Mouse (Mus musculus) limb, embryonic 12.5 days (tissue): ENCODE results near the gene Tmem158. TPM values are rescaled to one million over a fixed set of nuclear protein-coding genes. Genes with fewer than 3 reads are reported as not detected.

Experiments
- ATAC-seq: fragments of 200-750 bp; cut with Nextera tagmentation; 2 replicates; pipeline ENCODE4 v1.8.0; 2017; ENCODE audit warnings: low read depth, moderate TSS enrichment; ENCODE audit not compliant: insufficient number of reproducible peaks, insufficient read depth, low FRiP score, low TSS enrichment
- H3K27ac ChIP-seq: fragments of 300-500 bp; sonication (generic); 2 replicates; pipeline ENCODE4 v1.5.1; 2016; ENCODE audit warnings: mild to moderate bottlenecking, moderate library complexity
- H3K27me3 ChIP-seq: fragments of 300-500 bp; sonication (generic); 2 replicates; pipeline ENCODE4 v1.6.1; 2016; ENCODE audit warnings: mild to moderate bottlenecking, moderate library complexity
- H3K36me3 ChIP-seq: fragments of 300-500 bp; sonication (generic); 2 replicates; pipeline ENCODE4 v1.6.1; 2016; ENCODE audit warnings: mild to moderate bottlenecking, moderate library complexity
- H3K4me1 ChIP-seq: fragments of 300-500 bp; sonication (generic); replicated peaks from 2 replicates; pipeline ENCODE4 v1.6.1; 2016
- H3K4me2 ChIP-seq: fragments of 300-500 bp; sonication (generic); 2 replicates; pipeline ENCODE4 v1.6.1; 2016; ENCODE audit warnings: mild to moderate bottlenecking, moderate library complexity
- H3K4me3 ChIP-seq: fragments of 300-500 bp; sonication (generic); replicated peaks from 2 replicates; pipeline ENCODE4 v1.5.1; 2016; ENCODE audit warnings: mild to moderate bottlenecking
- H3K9ac ChIP-seq: fragments of 300-500 bp; sonication (generic); replicated peaks from 2 replicates; pipeline ENCODE4 v1.6.1; 2016; ENCODE audit warnings: mild to moderate bottlenecking, moderate library complexity
- H3K9me3 ChIP-seq: fragments of 300-500 bp; sonication (generic); 2 replicates; pipeline ENCODE4 v1.6.1; 2016; ENCODE audit warnings: mild to moderate bottlenecking, moderate library complexity
- WGBS: fragments of 180-500 bp; shearing (Covaris S2); methylation state at CpG from one replicate; pipeline ENCODE4 v1.1.7; 2016; 5-methylcytosine and 5-hydroxymethylcytosine counted together
- polyA plus RNA-seq: library from polyadenylated mRNA; unstranded; fragments of >200 nt; fragmentation: Nextera tagmentation; extraction: Ambion mirVana; gene quantifications from 2 replicates; pipeline ENCODE4 v1.2.1, GENCODE M21; 2016

The Tmem158 gene
- polyA plus RNA-seq, 1 experiment from 2014 or later = 15.3 TPM

DNA sequence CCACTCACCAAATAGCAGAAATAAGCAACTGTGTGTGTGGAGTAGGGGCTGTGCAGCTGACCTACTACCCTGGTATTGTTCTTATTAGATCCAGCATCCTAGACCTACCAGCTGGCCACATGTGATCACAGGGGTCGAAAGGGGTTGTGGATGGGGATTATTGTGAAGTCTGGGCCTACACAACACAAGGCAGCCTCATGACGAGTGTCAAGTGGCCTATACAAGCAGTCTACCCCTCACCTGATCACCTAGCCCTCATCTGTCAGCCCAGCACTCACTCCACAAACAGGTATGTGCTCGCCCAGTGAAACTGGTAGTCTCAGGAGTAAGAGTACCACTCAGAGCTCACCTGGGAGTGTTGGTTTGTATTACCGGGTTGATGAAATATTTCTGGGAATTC, 15.4 kb downstream of the Tmem158 start:
- Histone ChIP-seq H3K4me1 (no peaks in the 10 kb centered on the region), H3K4me2 (no peak overlapping the region), H3K27ac (no peak overlapping the region), H3K9ac (no peak overlapping the region), H3K4me3 (no peak overlapping the region), H3K36me3 (no peaks in the 10 kb centered on the region), H3K9me3 (no peaks in the 10 kb centered on the region), H3K27me3 (no peaks in the 10 kb centered on the region)
- 77% methylated on average over 4 of the region's 4 CpGs for WGBS
- no peak for ATAC-seq

DNA sequence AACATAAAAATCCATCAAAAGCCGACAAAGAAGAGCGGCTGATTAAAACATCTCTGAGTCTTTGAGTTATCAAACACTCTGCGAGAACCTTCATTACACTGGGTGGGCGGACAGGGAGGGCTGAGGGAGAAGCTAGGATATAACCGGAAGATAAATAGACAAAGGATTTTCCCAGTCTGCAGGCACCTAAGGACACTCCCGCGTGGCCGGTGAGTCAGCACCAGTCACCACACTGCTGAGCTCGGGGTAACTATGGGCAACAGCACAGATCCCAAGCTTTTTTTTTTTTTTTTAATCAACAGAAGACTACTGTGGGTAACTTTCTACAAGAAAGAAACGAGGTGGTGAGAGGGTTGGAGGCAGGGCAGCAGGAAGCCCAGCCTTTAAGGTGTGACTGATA, 16.6 kb downstream of the Tmem158 start:
- Histone ChIP-seq H3K27me3 (no peaks in the 10 kb centered on the region), H3K9me3 (no peaks in the 10 kb centered on the region), H3K9ac (no peak overlapping the region), H3K4me2 (no peak overlapping the region), H3K36me3 (no peaks in the 10 kb centered on the region), H3K27ac (no peak overlapping the region), H3K4me1 (no peaks in the 10 kb centered on the region), H3K4me3 (no peak overlapping the region)
- ATAC-seq = no peak
- WGBS = 74% methylated on average over 10 of the region's 10 CpGs

DNA sequence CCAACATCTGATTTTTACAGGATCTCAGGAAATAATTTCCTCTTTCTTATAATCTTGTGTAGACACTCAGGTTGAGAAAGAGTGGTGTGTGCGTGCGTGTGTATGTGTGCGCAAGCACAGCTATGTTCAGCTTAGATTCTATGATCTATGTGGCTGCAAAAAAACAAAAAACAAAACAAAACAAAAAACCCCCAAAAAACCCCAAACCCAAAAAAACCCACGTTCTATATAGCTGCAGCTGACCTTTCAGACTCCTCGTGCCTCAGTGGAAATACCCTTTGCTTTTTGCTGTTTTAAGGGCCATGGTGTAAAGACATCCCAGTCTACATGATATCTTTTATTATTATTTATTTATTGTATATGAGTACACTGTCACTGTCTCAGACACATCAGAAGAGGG, 19.4 kb downstream of the Tmem158 start:
- Histone ChIP-seq H3K9me3 (no peaks in the 10 kb centered on the region), H3K27me3 (no peaks in the 10 kb centered on the region), H3K4me2 (no peak overlapping the region), H3K36me3 (no peaks in the 10 kb centered on the region), H3K4me3 (no peak overlapping the region), H3K27ac (no peak overlapping the region), H3K9ac (no peak overlapping the region), H3K4me1 (peaks cover 6% of the 10 kb centered on the region; the same call in 1 of the 2 replicates)
- 93% methylated on average over 5 of the region's 5 CpGs for WGBS
- ATAC-seq = no peak

DNA sequence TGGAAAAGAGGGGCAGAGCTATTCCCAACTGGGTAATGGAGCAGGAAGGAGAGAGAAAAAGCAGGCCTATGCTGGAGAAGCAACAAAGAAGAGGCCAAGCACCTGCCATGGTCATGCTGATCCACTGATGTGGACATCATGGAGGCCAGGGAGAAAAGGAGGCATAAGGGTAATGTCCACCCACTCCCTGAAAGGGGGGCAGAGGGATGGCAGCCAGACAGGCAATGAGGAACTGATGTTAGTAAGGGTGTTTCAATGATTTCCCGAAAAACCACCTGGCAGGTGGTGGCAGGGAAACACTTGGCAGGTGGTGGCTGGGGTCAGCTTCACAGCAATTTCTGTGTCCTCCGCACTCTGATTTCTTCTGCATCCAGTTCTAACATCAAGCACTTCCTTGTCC, 19.8 kb downstream of the Tmem158 start:
- ATAC-seq = no peak
- peaks cover 6% of the 10 kb centered on the region; the same call in 1 of the 2 replicates for H3K4me1 ChIP-seq
- no peaks in the 10 kb centered on the region for H3K36me3 ChIP-seq
- no peak overlapping the region for H3K9ac ChIP-seq
- no peaks in the 10 kb centered on the region; the same call in 1 of the 2 replicates for H3K27me3 ChIP-seq
- no peaks in the 10 kb centered on the region for H3K9me3 ChIP-seq
- H3K4me3 ChIP-seq = no peak overlapping the region
- no peak overlapping the region for H3K27ac ChIP-seq
- H3K4me2 ChIP-seq = no peak overlapping the region
- WGBS = 82% methylated on average over 2 of the region's 2 CpGs

DNA sequence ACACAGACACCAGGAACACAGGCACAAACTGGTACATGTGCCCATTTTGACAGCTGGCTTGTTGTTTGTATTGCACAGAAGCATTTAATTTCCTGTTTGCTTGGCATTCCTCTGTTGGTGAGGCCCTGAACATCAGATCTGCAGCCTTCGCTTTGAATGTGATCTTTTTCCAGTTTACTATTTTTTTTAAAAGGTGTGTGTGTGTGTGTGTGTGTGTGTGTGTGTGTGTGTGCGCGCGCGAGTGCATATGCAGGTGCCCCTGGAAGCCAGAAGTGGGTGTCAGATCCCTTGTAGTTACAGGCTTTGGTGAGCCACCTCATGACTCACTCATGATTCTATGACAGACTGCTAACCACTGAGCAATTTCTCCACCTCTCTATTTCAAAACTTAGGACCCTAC, 20.3 kb downstream of the Tmem158 start:
- H3K4me3 ChIP-seq = no peak overlapping the region
- 96% methylated on average over 5 of the region's 5 CpGs for WGBS
- no peaks in the 10 kb centered on the region; the same call in 1 of the 2 replicates for H3K27me3 ChIP-seq
- no peaks in the 10 kb centered on the region for H3K9me3 ChIP-seq
- H3K27ac ChIP-seq = no peak overlapping the region
- peaks cover 6% of the 10 kb centered on the region; the same call in 1 of the 2 replicates for H3K4me1 ChIP-seq
- no peak for ATAC-seq
- H3K9ac ChIP-seq = no peak overlapping the region
- no peak overlapping the region for H3K4me2 ChIP-seq
- no peaks in the 10 kb centered on the region for H3K36me3 ChIP-seq

DNA sequence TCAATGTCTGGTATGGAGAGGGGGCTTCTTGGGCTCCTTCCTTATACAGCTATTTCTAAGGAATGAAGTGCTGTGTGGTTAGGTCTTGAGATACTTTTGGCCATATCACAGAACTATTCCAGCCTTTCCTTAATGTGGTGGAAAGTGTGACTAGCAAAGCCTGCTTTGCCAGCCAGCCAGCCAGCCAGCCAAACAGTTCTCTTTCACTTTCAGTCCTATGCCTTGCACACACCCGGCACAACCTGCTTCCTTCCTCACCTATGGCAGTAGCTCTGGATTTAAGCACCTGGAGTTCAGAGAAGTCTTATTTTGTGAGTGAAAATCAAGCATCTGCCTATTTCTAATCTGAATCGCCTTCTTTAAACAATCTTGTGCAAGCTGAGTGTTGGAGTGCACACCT, 20.9 kb downstream of the Tmem158 start:
- no peaks in the 10 kb centered on the region for H3K9me3 ChIP-seq
- no peak overlapping the region for H3K27ac ChIP-seq
- H3K9ac ChIP-seq = no peak overlapping the region
- H3K4me2 ChIP-seq = no peak overlapping the region
- no peaks in the 10 kb centered on the region; the same call in 1 of the 2 replicates for H3K27me3 ChIP-seq
- WGBS = 87% methylated on average over 2 of the region's 2 CpGs
- no peak overlapping the region for H3K4me3 ChIP-seq
- ATAC-seq = no peak
- no peaks in the 10 kb centered on the region for H3K36me3 ChIP-seq
- H3K4me1 ChIP-seq = peaks cover 6% of the 10 kb centered on the region; the same call in 1 of the 2 replicates

DNA sequence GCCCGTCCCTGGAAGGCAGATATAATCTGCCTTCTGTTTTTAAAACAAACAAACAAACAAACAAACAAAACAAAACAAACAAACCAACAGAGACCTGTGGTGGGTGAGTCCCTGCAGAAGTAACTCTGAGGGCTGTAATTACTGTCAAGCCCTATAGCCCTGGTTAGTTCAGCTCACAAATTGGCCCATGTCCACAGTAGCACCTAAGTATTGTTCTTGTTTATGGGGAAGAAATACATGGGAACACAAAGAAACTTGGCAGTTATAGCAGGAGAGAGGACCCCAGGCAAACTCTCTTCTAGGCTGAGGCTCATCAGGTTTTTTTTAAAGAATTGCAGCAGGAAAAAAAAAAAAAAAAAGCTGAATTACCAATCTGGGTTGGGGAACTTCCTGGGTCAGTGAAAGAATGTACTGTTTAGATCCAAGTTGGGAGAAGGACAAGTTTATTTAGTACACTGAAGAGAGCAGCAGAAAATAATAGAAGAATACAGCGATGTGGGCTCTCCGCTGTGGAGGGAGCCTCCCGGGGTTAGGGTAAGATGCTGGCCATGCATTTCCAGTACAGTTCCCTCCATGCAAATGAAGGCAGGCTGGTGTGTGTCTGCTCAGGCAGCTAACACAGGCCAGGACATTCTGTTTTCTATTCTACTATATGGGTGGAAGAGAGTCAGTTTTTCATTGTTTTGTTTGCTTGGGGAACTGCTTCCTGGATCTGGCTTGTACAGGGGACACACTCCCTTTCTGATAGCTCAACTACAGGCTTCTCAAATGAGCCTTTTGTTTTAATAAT, 22.1 kb downstream of the Tmem158 start:
- Histone ChIP-seq H3K9me3 (no peaks in the 10 kb centered on the region), H3K27me3 (no peaks in the 10 kb centered on the region; the same call in 1 of the 2 replicates), H3K4me1 (peaks cover 6% of the 10 kb centered on the region; the same call in 1 of the 2 replicates), H3K4me3 (no peak overlapping the region), H3K4me2 (no peak overlapping the region), H3K27ac (no peak overlapping the region), H3K9ac (no peak overlapping the region), H3K36me3 (no peaks in the 10 kb centered on the region)
- no peak for ATAC-seq
- WGBS = 46% methylated on average over 4 of the region's 4 CpGs

DNA sequence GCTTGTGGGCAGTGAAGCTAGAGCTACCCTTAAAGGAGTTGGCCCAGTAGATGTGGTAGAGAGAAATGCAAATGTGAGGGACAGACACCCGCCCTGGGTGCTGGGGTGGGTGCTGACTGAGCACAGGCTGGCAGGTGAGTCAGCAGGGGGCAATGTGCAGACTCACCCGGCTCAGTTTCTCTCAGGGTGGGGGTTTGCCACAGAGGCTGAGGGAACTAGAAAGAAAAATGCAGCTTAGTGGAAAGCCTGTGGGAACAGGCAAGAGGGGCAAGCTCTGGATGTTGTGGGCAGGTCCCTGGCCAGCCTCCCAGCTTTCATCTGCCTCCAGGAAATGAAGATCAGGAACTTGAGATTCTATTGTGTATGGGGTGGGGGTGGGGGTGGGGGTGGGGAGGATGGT, 22.8 kb downstream of the Tmem158 start:
- Histone ChIP-seq H3K9ac (no peak overlapping the region), H3K27ac (0 out of 2 replicates have a peak overlapping the region, but pooled peaks have one; percentile 35), H3K27me3 (no peaks in the 10 kb centered on the region; the same call in 1 of the 2 replicates), H3K4me1 (peaks cover 6% of the 10 kb centered on the region; the same call in 1 of the 2 replicates), H3K36me3 (no peaks in the 10 kb centered on the region), H3K9me3 (no peaks in the 10 kb centered on the region), H3K4me2 (no peak overlapping the region), H3K4me3 (no peak overlapping the region)
- WGBS = 34% methylated on average over 2 of the region's 2 CpGs
- no peak for ATAC-seq

DNA sequence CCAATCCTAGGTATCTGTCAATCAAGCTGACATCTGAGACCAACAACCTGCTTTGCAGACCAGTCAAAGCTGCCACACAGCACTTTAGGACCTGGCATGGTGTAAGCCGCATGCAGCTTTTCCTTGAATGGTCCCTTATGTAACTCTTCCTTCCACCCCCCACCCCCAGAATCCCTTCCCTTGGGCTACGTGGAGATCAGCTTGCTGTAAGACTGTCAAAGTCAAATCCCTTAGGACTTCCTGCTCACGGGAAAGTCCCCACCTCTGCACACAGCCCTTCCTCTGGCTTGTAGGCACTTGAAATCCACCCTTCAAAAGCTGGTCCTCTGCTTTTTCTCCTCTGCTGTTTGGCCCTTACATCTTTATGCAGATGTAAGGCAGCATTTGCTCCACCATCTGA, 24.9 kb downstream of the Tmem158 start:
- Histone ChIP-seq H3K27me3 (no peaks in the 10 kb centered on the region; the same call in 1 of the 2 replicates), H3K4me2 (no peak overlapping the region), H3K9me3 (no peaks in the 10 kb centered on the region), H3K4me3 (no peak overlapping the region), H3K27ac (no peak overlapping the region), H3K4me1 (peaks cover 6% of the 10 kb centered on the region; the same call in 1 of the 2 replicates), H3K9ac (no peak overlapping the region), H3K36me3 (no peaks in the 10 kb centered on the region)
- ATAC-seq = no peak
- WGBS = 41% methylated on average over 3 of the region's 3 CpGs

DNA sequence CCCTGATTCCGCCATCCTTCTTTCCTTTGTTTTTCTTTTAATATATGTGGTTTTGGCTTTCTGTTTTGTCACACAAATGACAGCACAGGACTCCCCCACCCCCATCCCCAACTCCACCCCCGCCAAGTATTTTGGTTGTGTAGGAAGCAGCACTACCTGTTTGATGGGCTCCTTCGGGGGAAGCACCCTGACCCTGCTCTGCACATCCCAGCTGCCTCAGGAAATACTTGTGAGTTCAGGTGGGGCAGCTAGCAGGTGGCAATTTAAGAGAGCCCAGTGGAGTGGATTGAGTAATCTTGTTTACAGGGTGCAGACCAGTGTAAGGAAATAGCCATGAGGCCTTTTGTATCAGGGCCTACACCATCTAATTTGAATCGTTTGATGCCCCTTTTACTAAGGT, 30.7 kb downstream of the Tmem158 start:
- no peak for ATAC-seq
- no peaks in the 10 kb centered on the region for H3K9me3 ChIP-seq
- no peak overlapping the region for H3K27ac ChIP-seq
- no peaks in the 10 kb centered on the region for H3K27me3 ChIP-seq
- WGBS = 72% methylated on average over 4 of the region's 4 CpGs
- H3K4me2 ChIP-seq = no peak overlapping the region
- H3K36me3 ChIP-seq = no peaks in the 10 kb centered on the region
- H3K9ac ChIP-seq = no peak overlapping the region
- no peak overlapping the region for H3K4me3 ChIP-seq
- H3K4me1 ChIP-seq = no peaks in the 10 kb centered on the region

DNA sequence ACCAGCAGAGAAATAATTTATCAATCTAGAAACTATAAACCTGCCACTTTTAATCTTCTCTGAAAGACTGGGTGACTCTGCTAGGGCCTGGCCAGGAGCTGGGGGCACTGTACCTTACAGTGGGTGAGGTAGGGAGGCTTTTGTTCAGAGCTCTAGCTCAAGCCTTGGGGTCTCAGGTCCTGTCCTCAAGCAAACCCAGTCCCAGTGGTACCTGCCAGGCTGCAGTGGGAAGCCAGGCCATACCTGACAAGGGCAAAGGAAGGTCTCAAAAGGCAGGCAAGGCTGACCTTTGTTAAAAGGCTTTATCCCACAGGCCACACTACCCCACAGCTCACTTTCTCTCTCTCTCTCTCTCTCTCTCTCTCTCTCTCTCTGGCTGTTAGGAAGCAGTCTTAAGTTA, 31.9 kb downstream of the Tmem158 start:
- H3K4me3 ChIP-seq = no peak overlapping the region
- H3K36me3 ChIP-seq = no peaks in the 10 kb centered on the region
- H3K9me3 ChIP-seq = no peaks in the 10 kb centered on the region
- no peak overlapping the region for H3K27ac ChIP-seq
- no peaks in the 10 kb centered on the region for H3K27me3 ChIP-seq
- no peak for ATAC-seq
- H3K4me2 ChIP-seq = no peak overlapping the region
- no peak overlapping the region for H3K9ac ChIP-seq
- no peaks in the 10 kb centered on the region for H3K4me1 ChIP-seq
